Mouse (Mus musculus) CH12.LX (cell line): Measurements from ENCODE around the gene Tspan17. TPM values are rescaled to one million over a fixed set of nuclear protein-coding genes. Genes with fewer than 3 reads are reported as not detected.

ENCODE experiments used
- DNase-seq: peaks from one replicate; pipeline ENCODE4 v3.0.0-alpha.2; 2013; ENCODE audit errors: extremely low read depth
- H3K27ac ChIP-seq: 2 replicates; pipeline ENCODE4 v1.5.1; 2012; ENCODE audit warnings: low read depth, mild to moderate bottlenecking, control low read depth, moderate library complexity; ENCODE audit not compliant: insufficient read depth
- H3K27me3 ChIP-seq: replicated peaks from 2 replicates; pipeline ENCODE3; 2012; ENCODE audit warnings: inconsistent platforms
- H3K36me3 ChIP-seq, 2 experiments: replicated peaks in 1 of 2; 2 replicates each; pipeline versions ENCODE3 to v1.6.1; 2012; ENCODE audit warnings: inconsistent platforms in 1 of 2, low read length in 1 of 2, mild to moderate bottlenecking in 1 of 2, mixed read lengths in 1 of 2, moderate library complexity in 1 of 2; ENCODE audit not compliant: control insufficient read depth in 1 of 2, insufficient read depth in 1 of 2
- H3K4me1 ChIP-seq, 2 experiments: 2 replicates each; pipeline ENCODE4 v1.6.1; 2012; ENCODE audit warnings: inconsistent platforms in 1 of 2, moderate library complexity in 1 of 2; ENCODE audit not compliant: insufficient read depth in 2 of 2, control insufficient read depth in 1 of 2
- H3K4me2 ChIP-seq: 2 replicates; pipeline ENCODE4 v1.6.1; 2012; ENCODE audit warnings: low read depth, mild to moderate bottlenecking, control low read depth; ENCODE audit not compliant: poor library complexity, insufficient read depth, severe bottlenecking
- H3K4me3 ChIP-seq, 3 experiments: fragments of 150-350 bp in 1 of 3; sonication (generic) in 1 of 3; replicated peaks in 1 of 3; 2 replicates each; pipeline versions ENCODE3 to v1.5.1; 2011 to 2012; ENCODE audit warnings: low read depth in 2 of 3, low read length in 2 of 3, mild to moderate bottlenecking in 2 of 3, moderate library complexity in 2 of 3, control low read depth in 1 of 3, improper control_type of control experiment in 1 of 3, inconsistent platforms in 1 of 3, mixed read lengths in 1 of 3; ENCODE audit not compliant: poor library complexity in 1 of 3
- H3K79me2 ChIP-seq: replicated peaks from 2 replicates; pipeline ENCODE4 v1.6.1; 2012; ENCODE audit warnings: mild to moderate bottlenecking, moderate library complexity; ENCODE audit not compliant: control insufficient read depth, poor library complexity, insufficient read depth, severe bottlenecking; ENCODE audit errors: extremely low read depth
- H3K9ac ChIP-seq: 2 replicates; pipeline ENCODE4 v1.6.1; 2012; ENCODE audit warnings: low read depth, mild to moderate bottlenecking, control low read depth, moderate library complexity; ENCODE audit not compliant: insufficient read depth
- H3K9me3 ChIP-seq: replicated peaks from 2 replicates; pipeline ENCODE3; 2012; ENCODE audit warnings: low read length, inconsistent platforms, mixed read lengths
- BHLHE40 ChIP-seq: IDR thresholded peaks from 2 replicates; pipeline ENCODE4 v1.6.1; 2011; ENCODE audit warnings: mild to moderate bottlenecking, low read depth, low read length, improper control_type of control experiment
- CHD2 ChIP-seq: IDR thresholded peaks from 2 replicates; pipeline ENCODE4 v1.6.1; 2011; ENCODE audit warnings: low read length, improper control_type of control experiment
- E2F4 ChIP-seq: IDR thresholded peaks from 2 replicates; pipeline ENCODE4 v1.6.1; 2011; ENCODE audit warnings: low read depth, low read length, improper control_type of control experiment; ENCODE audit not compliant: insufficient replicate concordance
- ELF1 ChIP-seq: IDR thresholded peaks from 2 replicates; pipeline ENCODE4 v1.6.1; 2014; ENCODE audit warnings: low read depth, mild to moderate bottlenecking, inconsistent platforms, low read length, improper control_type of control experiment
- EP300 ChIP-seq: IDR thresholded peaks from 2 replicates; pipeline ENCODE4 v1.6.1; 2011; ENCODE audit warnings: low read length, improper control_type of control experiment
- ETS1 ChIP-seq: conservative IDR thresholded peaks from 2 replicates; pipeline ENCODE4 v1.6.1; 2012; ENCODE audit warnings: low read depth, mild to moderate bottlenecking, inconsistent platforms, low read length, improper control_type of control experiment, moderate library complexity
- IRF4 ChIP-seq: IDR thresholded peaks from 2 replicates; pipeline ENCODE4 v1.6.1; 2014; ENCODE audit warnings: low read depth, mild to moderate bottlenecking, inconsistent platforms, low read length, improper control_type of control experiment
- MAFK ChIP-seq: IDR thresholded peaks from 2 replicates; pipeline ENCODE4 v1.6.1; 2011; ENCODE audit warnings: low read length, improper control_type of control experiment; ENCODE audit not compliant: insufficient replicate concordance
- MAX ChIP-seq: IDR thresholded peaks from 2 replicates; pipeline ENCODE4 v1.6.1; 2011; ENCODE audit warnings: low read length, improper control_type of control experiment
- MAZ ChIP-seq: IDR thresholded peaks from 2 replicates; pipeline ENCODE4 v1.6.1; 2012; ENCODE audit warnings: low read depth, mild to moderate bottlenecking, inconsistent platforms, low read length, improper control_type of control experiment, moderate library complexity
- MEF2A ChIP-seq: IDR thresholded peaks from 2 replicates; pipeline ENCODE4 v1.6.1; 2014; ENCODE audit warnings: low read depth, mild to moderate bottlenecking, inconsistent platforms, low read length, improper control_type of control experiment, borderline replicate concordance
- PAX5 ChIP-seq: IDR thresholded peaks from 2 replicates; pipeline ENCODE4 v1.6.1; 2012; ENCODE audit warnings: low read length, inconsistent platforms, mixed read lengths
- POLR2A ChIP-seq: IDR thresholded peaks from 2 replicates; pipeline ENCODE4 v1.6.1; 2011; ENCODE audit warnings: low read depth, mild to moderate bottlenecking, improper control_type of control experiment, low read length
- POLR2AphosphoS2 ChIP-seq: IDR thresholded peaks from 2 replicates; pipeline ENCODE4 v1.6.1; 2011; ENCODE audit warnings: low read depth, low read length, improper control_type of control experiment
- RAD21 ChIP-seq: IDR thresholded peaks from 2 replicates; pipeline ENCODE4 v1.6.1; 2011; ENCODE audit warnings: low read depth, mild to moderate bottlenecking, low read length, improper control_type of control experiment, moderate library complexity
- TBP ChIP-seq: conservative IDR thresholded peaks from 2 replicates; pipeline ENCODE4 v1.6.1; 2011; ENCODE audit warnings: low read depth, low read length, improper control_type of control experiment
- TCF12 ChIP-seq: IDR thresholded peaks from 2 replicates; pipeline ENCODE4 v1.6.1; 2014; ENCODE audit warnings: low read depth, mild to moderate bottlenecking, inconsistent platforms, low read length, improper control_type of control experiment
- UBTF ChIP-seq: IDR thresholded peaks from 2 replicates; pipeline ENCODE4 v1.6.1; 2012; ENCODE audit warnings: low read depth, mild to moderate bottlenecking, inconsistent platforms, low read length, improper control_type of control experiment, moderate library complexity
- USF1 ChIP-seq: IDR thresholded peaks from 2 replicates; pipeline ENCODE4 v1.6.1; 2014; ENCODE audit warnings: low read depth, mild to moderate bottlenecking, inconsistent platforms, low read length, improper control_type of control experiment
- USF2 ChIP-seq: conservative IDR thresholded peaks from 2 replicates; pipeline ENCODE4 v1.6.1; 2011; ENCODE audit warnings: low read depth, low read length, improper control_type of control experiment
- ZC3H11A ChIP-seq: IDR thresholded peaks from 2 replicates; pipeline ENCODE4 v1.6.1; 2012; ENCODE audit warnings: low read depth, mild to moderate bottlenecking, inconsistent platforms, low read length, improper control_type of control experiment
- ZNF384 ChIP-seq: IDR thresholded peaks from 2 replicates; pipeline ENCODE4 v1.6.1; 2012; ENCODE audit warnings: low read depth, low read length, improper control_type of control experiment, inconsistent platforms
- dilution Hi-C: fragments of 300-500 bp; cut with MboI; formaldehyde crosslinking; loops from 2 replicates; pipeline ENCODE4 v1.14.3; 2020; ENCODE audit warnings: low sequenced_read_pairs; ENCODE audit not compliant: extremely low pct_unique_long_range_greater_than_20kb, extremely low pct_ligation_motif_present
- in situ Hi-C: fragments of 300-500 bp; cut with MboI; formaldehyde crosslinking; loops from 3 replicates; pipeline ENCODE4 v1.14.3; 2019; ENCODE audit warnings: low sequenced_read_pairs, low pct_ligation_motif_present, low pct_unique_long_range_greater_than_20kb, mixed read lengths
- polyA plus RNA-seq: library from polyadenylated mRNA; unstranded; fragments of >175 nt; gene quantifications from 2 replicates; pipeline ENCODE4 v1.2.1, GENCODE M21; 2012; ENCODE audit warnings: low read depth; ENCODE audit not compliant: insufficient read length
- total RNA-seq, 2 experiments: library from RNA; depleted of rRNA; stranded (reverse); fragments of 300-350 nt in 1 of 2; fragments of >200 nt in 1 of 2; gene quantifications; 2 replicates each; pipeline ENCODE4 v1.2.3; 2012 to 2014

Gene Tspan17
- total and polyA plus RNA-seq, 3 experiments: 0.61 to 0.68 TPM; not detected in 1

- Histone ChIP-seq H3K79me2 (no peaks in the 10 kb centered on the region), H3K9ac (no peak overlapping the region), H3K27ac (no peak overlapping the region), H3K36me3 (no peaks in the 10 kb centered on the region), H3K27me3 (peaks cover 38% of the 10 kb centered on the region), H3K4me3 (no peak overlapping the region), H3K4me1 (no peaks in the 10 kb centered on the region), H3K4me2 (no peak overlapping the region), H3K9me3 (peaks cover 5% of the 10 kb centered on the region)
- TF ChIP-seq CHD2: no peak
- no peak for TF ChIP-seq UBTF
- no peak for TF ChIP-seq MAFK
- no peak for TF ChIP-seq ZNF384
- no peak for TF ChIP-seq E2F4
- no peak for TF ChIP-seq MEF2A
- TF ChIP-seq ELF1: no peak
- TF ChIP-seq MAZ: no peak
- TF ChIP-seq ETS1: no peak
- TF ChIP-seq POLR2A: no peak
- no peak for TF ChIP-seq MAX
- no peak for TF ChIP-seq USF2
- TF ChIP-seq TCF12: no peak
- no peak for TF ChIP-seq BHLHE40
- TF ChIP-seq TBP: no peak
- TF ChIP-seq ZC3H11A: no peak
- no peak for TF ChIP-seq RAD21
- no peak for TF ChIP-seq EP300
- no peak for TF ChIP-seq PAX5
- no peak for DNase-seq
- in situ Hi-C loops (no loop called here), dilution Hi-C loops (no loop called here)
These were observed 38.8 kb downstream of the Tspan17 start for GRCm38 (mm10) chr13:54827992-54828391.

GRCm38 (mm10) chr13:54828508-54828907 lies 39.3 kb downstream of the Tspan17 start:
- H3K27ac ChIP-seq: no peak overlapping the region
- H3K4me2 ChIP-seq: no peak overlapping the region
- no peaks in the 10 kb centered on the region for H3K79me2 ChIP-seq
- peaks cover 5% of the 10 kb centered on the region for H3K9me3 ChIP-seq
- no peak for TF ChIP-seq RAD21
- no peak for TF ChIP-seq POLR2AphosphoS2
- TF ChIP-seq ZC3H11A: no peak
- TF ChIP-seq IRF4: no peak
- TF ChIP-seq TCF12: no peak
- no peak for TF ChIP-seq MAX
- no peak for TF ChIP-seq MAFK
- no peak for TF ChIP-seq USF1
- no peak for TF ChIP-seq UBTF
- no peak for DNase-seq
- in situ Hi-C loops (no loop called here), dilution Hi-C loops (no loop called here)
- peaks cover 39% of the 10 kb centered on the region for H3K27me3 ChIP-seq
- H3K36me3 ChIP-seq: no peaks in the 10 kb centered on the region
- no peak overlapping the region for H3K4me3 ChIP-seq
- no peak overlapping the region for H3K9ac ChIP-seq
- H3K4me1 ChIP-seq: no peaks in the 10 kb centered on the region
